Mouse (Mus musculus) CH12.LX (cell line): Measurements from ENCODE around the gene Fcer1g. TPM values are rescaled to one million over a fixed set of nuclear protein-coding genes. Genes with fewer than 3 reads are reported as not detected.

Source experiments
- DNase-seq: peaks from one replicate; pipeline ENCODE4 v3.0.0-alpha.2; 2013; ENCODE audit errors: extremely low read depth
- H3K27ac ChIP-seq: 2 replicates; pipeline ENCODE4 v1.5.1; 2012; ENCODE audit warnings: low read depth, mild to moderate bottlenecking, control low read depth, moderate library complexity; ENCODE audit not compliant: insufficient read depth
- H3K27me3 ChIP-seq: replicated peaks from 2 replicates; pipeline ENCODE3; 2012; ENCODE audit warnings: inconsistent platforms
- H3K36me3 ChIP-seq, 2 experiments: replicated peaks in 1 of 2; 2 replicates each; pipeline versions ENCODE3 to v1.6.1; 2012; ENCODE audit warnings: inconsistent platforms in 1 of 2, low read length in 1 of 2, mild to moderate bottlenecking in 1 of 2, mixed read lengths in 1 of 2, moderate library complexity in 1 of 2; ENCODE audit not compliant: control insufficient read depth in 1 of 2, insufficient read depth in 1 of 2
- H3K4me1 ChIP-seq, 2 experiments: 2 replicates each; pipeline ENCODE4 v1.6.1; 2012; ENCODE audit warnings: inconsistent platforms in 1 of 2, moderate library complexity in 1 of 2; ENCODE audit not compliant: insufficient read depth in 2 of 2, control insufficient read depth in 1 of 2
- H3K4me2 ChIP-seq: 2 replicates; pipeline ENCODE4 v1.6.1; 2012; ENCODE audit warnings: low read depth, mild to moderate bottlenecking, control low read depth; ENCODE audit not compliant: poor library complexity, insufficient read depth, severe bottlenecking
- H3K4me3 ChIP-seq, 3 experiments: fragments of 150-350 bp in 1 of 3; sonication (generic) in 1 of 3; replicated peaks in 1 of 3; 2 replicates each; pipeline versions ENCODE3 to v1.5.1; 2011 to 2012; ENCODE audit warnings: low read depth in 2 of 3, low read length in 2 of 3, mild to moderate bottlenecking in 2 of 3, moderate library complexity in 2 of 3, control low read depth in 1 of 3, improper control_type of control experiment in 1 of 3, inconsistent platforms in 1 of 3, mixed read lengths in 1 of 3; ENCODE audit not compliant: poor library complexity in 1 of 3
- H3K79me2 ChIP-seq: replicated peaks from 2 replicates; pipeline ENCODE4 v1.6.1; 2012; ENCODE audit warnings: mild to moderate bottlenecking, moderate library complexity; ENCODE audit not compliant: control insufficient read depth, poor library complexity, insufficient read depth, severe bottlenecking; ENCODE audit errors: extremely low read depth
- H3K9ac ChIP-seq: 2 replicates; pipeline ENCODE4 v1.6.1; 2012; ENCODE audit warnings: low read depth, mild to moderate bottlenecking, control low read depth, moderate library complexity; ENCODE audit not compliant: insufficient read depth
- H3K9me3 ChIP-seq: replicated peaks from 2 replicates; pipeline ENCODE3; 2012; ENCODE audit warnings: low read length, inconsistent platforms, mixed read lengths
- BHLHE40 ChIP-seq: IDR thresholded peaks from 2 replicates; pipeline ENCODE4 v1.6.1; 2011; ENCODE audit warnings: mild to moderate bottlenecking, low read depth, low read length, improper control_type of control experiment
- CHD2 ChIP-seq: IDR thresholded peaks from 2 replicates; pipeline ENCODE4 v1.6.1; 2011; ENCODE audit warnings: low read length, improper control_type of control experiment
- CTCF ChIP-seq, 2 experiments: IDR thresholded peaks in 1 of 2; conservative IDR thresholded peaks in 1 of 2; 2 replicates each; pipeline ENCODE4 v1.5.1; 2011 to 2012; ENCODE audit warnings: low read depth in 2 of 2, low read length in 2 of 2, improper control_type of control experiment in 1 of 2, inconsistent platforms in 1 of 2, mild to moderate bottlenecking in 1 of 2, moderate library complexity in 1 of 2
- ELF1 ChIP-seq: IDR thresholded peaks from 2 replicates; pipeline ENCODE4 v1.6.1; 2014; ENCODE audit warnings: low read depth, mild to moderate bottlenecking, inconsistent platforms, low read length, improper control_type of control experiment
- EP300 ChIP-seq: IDR thresholded peaks from 2 replicates; pipeline ENCODE4 v1.6.1; 2011; ENCODE audit warnings: low read length, improper control_type of control experiment
- GABPA ChIP-seq: IDR thresholded peaks from 2 replicates; pipeline ENCODE4 v1.6.1; 2012; ENCODE audit warnings: low read depth, low read length, improper control_type of control experiment, inconsistent platforms; ENCODE audit not compliant: insufficient replicate concordance
- IRF4 ChIP-seq: IDR thresholded peaks from 2 replicates; pipeline ENCODE4 v1.6.1; 2014; ENCODE audit warnings: low read depth, mild to moderate bottlenecking, inconsistent platforms, low read length, improper control_type of control experiment
- JUN ChIP-seq: IDR thresholded peaks from 2 replicates; pipeline ENCODE4 v1.6.1; 2011; ENCODE audit warnings: low read depth, mild to moderate bottlenecking, low read length, improper control_type of control experiment, moderate library complexity; ENCODE audit not compliant: insufficient read depth
- JUND ChIP-seq: conservative IDR thresholded peaks from 2 replicates; pipeline ENCODE4 v1.6.1; 2011; ENCODE audit warnings: low read depth, low read length, improper control_type of control experiment
- MAX ChIP-seq: IDR thresholded peaks from 2 replicates; pipeline ENCODE4 v1.6.1; 2011; ENCODE audit warnings: low read length, improper control_type of control experiment
- MAZ ChIP-seq: IDR thresholded peaks from 2 replicates; pipeline ENCODE4 v1.6.1; 2012; ENCODE audit warnings: low read depth, mild to moderate bottlenecking, inconsistent platforms, low read length, improper control_type of control experiment, moderate library complexity
- MEF2A ChIP-seq: IDR thresholded peaks from 2 replicates; pipeline ENCODE4 v1.6.1; 2014; ENCODE audit warnings: low read depth, mild to moderate bottlenecking, inconsistent platforms, low read length, improper control_type of control experiment, borderline replicate concordance
- MYC ChIP-seq: IDR thresholded peaks from 2 replicates; pipeline ENCODE4 v1.6.1; 2011; ENCODE audit warnings: low read depth, mild to moderate bottlenecking, improper control_type of control experiment, low read length
- POLR2A ChIP-seq: IDR thresholded peaks from 2 replicates; pipeline ENCODE4 v1.6.1; 2011; ENCODE audit warnings: low read depth, mild to moderate bottlenecking, improper control_type of control experiment, low read length
- RAD21 ChIP-seq: IDR thresholded peaks from 2 replicates; pipeline ENCODE4 v1.6.1; 2011; ENCODE audit warnings: low read depth, mild to moderate bottlenecking, low read length, improper control_type of control experiment, moderate library complexity
- RCOR1 ChIP-seq: conservative IDR thresholded peaks from 2 replicates; pipeline ENCODE4 v1.6.1; 2012; ENCODE audit warnings: low read depth, mild to moderate bottlenecking, inconsistent platforms, low read length, improper control_type of control experiment
- SIN3A ChIP-seq: IDR thresholded peaks from 2 replicates; pipeline ENCODE4 v1.6.1; 2012; ENCODE audit warnings: low read length, improper control_type of control experiment, inconsistent platforms
- SMC3 ChIP-seq: IDR thresholded peaks from 2 replicates; pipeline ENCODE4 v1.6.1; 2011; ENCODE audit warnings: low read depth, low read length, improper control_type of control experiment
- TBP ChIP-seq: conservative IDR thresholded peaks from 2 replicates; pipeline ENCODE4 v1.6.1; 2011; ENCODE audit warnings: low read depth, low read length, improper control_type of control experiment
- UBTF ChIP-seq: IDR thresholded peaks from 2 replicates; pipeline ENCODE4 v1.6.1; 2012; ENCODE audit warnings: low read depth, mild to moderate bottlenecking, inconsistent platforms, low read length, improper control_type of control experiment, moderate library complexity
- USF1 ChIP-seq: IDR thresholded peaks from 2 replicates; pipeline ENCODE4 v1.6.1; 2014; ENCODE audit warnings: low read depth, mild to moderate bottlenecking, inconsistent platforms, low read length, improper control_type of control experiment
- ZC3H11A ChIP-seq: IDR thresholded peaks from 2 replicates; pipeline ENCODE4 v1.6.1; 2012; ENCODE audit warnings: low read depth, mild to moderate bottlenecking, inconsistent platforms, low read length, improper control_type of control experiment
- ZMIZ1 ChIP-seq: IDR thresholded peaks from 2 replicates; pipeline ENCODE4 v1.6.1; 2012; ENCODE audit warnings: low read depth, mild to moderate bottlenecking, inconsistent platforms, low read length, improper control_type of control experiment
- dilution Hi-C: fragments of 300-500 bp; cut with MboI; formaldehyde crosslinking; loops from 2 replicates; pipeline ENCODE4 v1.14.3; 2020; ENCODE audit warnings: low sequenced_read_pairs; ENCODE audit not compliant: extremely low pct_unique_long_range_greater_than_20kb, extremely low pct_ligation_motif_present
- in situ Hi-C: fragments of 300-500 bp; cut with MboI; formaldehyde crosslinking; loops from 3 replicates; pipeline ENCODE4 v1.14.3; 2019; ENCODE audit warnings: low sequenced_read_pairs, low pct_ligation_motif_present, low pct_unique_long_range_greater_than_20kb, mixed read lengths
- polyA plus RNA-seq: library from polyadenylated mRNA; unstranded; fragments of >175 nt; gene quantifications from 2 replicates; pipeline ENCODE4 v1.2.1, GENCODE M21; 2012; ENCODE audit warnings: low read depth; ENCODE audit not compliant: insufficient read length
- total RNA-seq, 2 experiments: library from RNA; depleted of rRNA; stranded (reverse); fragments of 300-350 nt in 1 of 2; fragments of >200 nt in 1 of 2; gene quantifications; 2 replicates each; pipeline ENCODE4 v1.2.3; 2012 to 2014

The Fcer1g gene
- total and polyA plus RNA-seq, 3 experiments, result 10.1 to 51.2 (median 31.3) TPM

- TF ChIP-seq MEF2A (peak; percentile 74), USF1 (no peak), MAX (peak; percentile 53; the same call in 1 of the 2 replicates), SMC3 (peak; percentile 24; the same call in 1 of the 2 replicates), UBTF (no peak), JUND (peak; percentile 92), TBP (no peak), CTCF (conservative IDR thresholded peaks at IDR 0.05 in 1 of 2, IDR thresholded peaks at IDR 0.05 in 1 of 2; ENCODE audit: low read depth in 2 of 2, low read length in 2 of 2) (peak; percentile 36 to 61), BHLHE40 (peak; percentile 74), IRF4 (peak; percentile 91), SIN3A (0 out of 2 replicates have a peak, but pooled peaks have one; percentile 15), GABPA (no peak), RAD21 (peak; percentile 27), JUN (peak; percentile 79), RCOR1 (no peak), ZMIZ1 (no peak), EP300 (peak; percentile 71), CHD2 (no peak; the same call in 1 of the 2 replicates), POLR2A (no peak), MYC (peak; percentile 63; the same call in 1 of the 2 replicates), ELF1 (peak; percentile 60)
- in situ Hi-C loops, result no loop called here
- peak; percentile 73 for DNase-seq
- Histone ChIP-seq H3K4me1 (peaks cover 8 to 15% of the 10 kb centered on the region in 2 experiments), H3K27ac (no peak overlapping the region), H3K4me3 (no peak overlapping the region), H3K79me2 (no peaks in the 10 kb centered on the region), H3K27me3 (no peaks in the 10 kb centered on the region), H3K9ac (no peak overlapping the region), H3K4me2 (peak overlapping the region; percentile 47), H3K36me3 (no peaks in the 10 kb centered on the region), H3K9me3 (no peaks in the 10 kb centered on the region)
- dilution Hi-C loops, result no loop called here
Measured at GRCm38 (mm10) chr1:171184314-171184713, 49.9 kb downstream of the Fcer1g start.

- dilution Hi-C loops, result no loop called here
- H3K79me2 ChIP-seq, result no peaks in the 10 kb centered on the region
- no peaks in the 10 kb centered on the region for H3K27me3 ChIP-seq
- no peak overlapping the region for H3K9ac ChIP-seq
- no peak for TF ChIP-seq JUN
- TF ChIP-seq SIN3A, result no peak
- no peak for TF ChIP-seq UBTF
- no peak for TF ChIP-seq ZMIZ1
- no peak for TF ChIP-seq ELF1
- TF ChIP-seq MAZ, result 0 out of 2 replicates have a peak, but pooled peaks have one; percentile 10
- peak; percentile 34; the same call in 1 of the 2 replicates for TF ChIP-seq CHD2
- TF ChIP-seq ZC3H11A, result no peak
- peak; percentile 82; the same call in 1 of the 2 replicates for TF ChIP-seq MEF2A
- TF ChIP-seq BHLHE40, result peak; percentile 44; the same call in 1 of the 2 replicates
- TF ChIP-seq MAX, result no peak
- peak; percentile 31 for DNase-seq
- no peak overlapping the region for H3K4me3 ChIP-seq
- no peaks in the 10 kb centered on the region for H3K36me3 ChIP-seq
- H3K4me2 ChIP-seq, result peak overlapping the region; percentile 2; the same call in 1 of the 2 replicates
- H3K27ac ChIP-seq, result no peak overlapping the region
- in situ Hi-C loops, result no loop called here
- peaks cover 8 to 15% of the 10 kb centered on the region in 2 experiments for H3K4me1 ChIP-seq
- H3K9me3 ChIP-seq, result no peaks in the 10 kb centered on the region
Measured at GRCm38 (mm10) chr1:171183620-171184019, 50.5 kb downstream of the Fcer1g start.
